Mouse (Mus musculus) lung, adult 2 months (tissue): Measurements from ENCODE around the gene Ift140.

Experiments
- CTCF ChIP-seq: fragments of 200-500 bp; IDR thresholded peaks from 2 replicates; pipeline ENCODE4 v1.5.1; 2011; ENCODE audit warnings: mild to moderate bottlenecking, low read length, control low read depth; ENCODE audit not compliant: insufficient read depth
- POLR2A ChIP-seq: fragments of 200-500 bp; IDR thresholded peaks from 2 replicates; pipeline ENCODE4 v1.6.1; 2011; ENCODE audit warnings: low read depth, mild to moderate bottlenecking, control low read depth, low read length, borderline replicate concordance; ENCODE audit errors: extremely low read depth

- no peak for TF ChIP-seq CTCF
- TF ChIP-seq POLR2A, result no peak
Measured at GRCm38 (mm10) chr17:25120406-25120805, 104.5 kb downstream of the Ift140 start, which contains the start of gene Ptx4.
